Mouse (Mus musculus): ENCODE data around the gene Calm2. TPM values are rescaled to one million over a fixed set of nuclear protein-coding genes. Genes with fewer than 3 reads are reported as not detected.

Calm2 gene
- total and polyA plus RNA-seq, 3 experiments = 203 to 604 (median 546) TPM

DNA sequence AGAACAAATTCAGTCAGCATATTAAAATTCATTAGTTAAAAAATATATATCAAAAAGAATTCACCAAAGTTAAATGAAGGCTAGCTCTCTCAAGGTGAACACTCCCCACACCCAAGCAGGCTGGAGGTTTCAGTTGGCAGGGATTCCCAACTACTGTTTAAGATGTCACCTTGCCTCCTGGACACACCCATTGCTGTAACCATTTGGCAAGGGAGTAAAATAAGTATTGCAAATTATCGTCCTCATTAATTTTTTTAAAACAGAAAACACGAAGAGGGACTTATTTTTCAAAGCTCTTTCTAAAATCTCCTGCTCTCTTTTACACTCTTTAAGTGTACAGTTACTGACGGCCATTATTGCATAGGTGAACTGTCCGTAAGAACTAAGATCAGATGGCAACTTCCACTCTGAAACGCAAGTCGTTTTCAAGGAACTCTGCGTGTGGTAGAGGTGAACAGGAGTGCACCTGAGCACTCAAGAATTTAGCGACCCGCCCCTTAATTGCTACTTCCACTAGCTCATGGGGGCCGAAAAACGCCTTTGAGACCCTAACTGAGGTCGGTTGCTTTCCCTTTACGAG lies 1.3 kb downstream of the Calm2 start:
- Histone ChIP-seq H3K79me2 (replicated peaks; ENCODE audit: control insufficient read depth, extremely low read depth, insufficient read depth, poor library complexity, severe bottlenecking) (peaks cover 54% of the 10 kb centered on the region), H3K4me3 (replicated peaks in 1 of 3; ENCODE audit: low read depth in 2 of 3, low read length in 2 of 3, poor library complexity in 1 of 3) (peak overlapping the region; percentile 71 to 85 (median 85)), H3K4me1 (ENCODE audit: control insufficient read depth in 1 of 2, insufficient read depth in 2 of 2) (peaks cover 3 to 41% of the 10 kb centered on the region in 2 experiments; a peak in 3 of 4 replicates), H3K27me3 (replicated peaks) (no peaks in the 10 kb centered on the region), H3K36me3 (replicated peaks in 1 of 2; ENCODE audit: control insufficient read depth in 1 of 2, insufficient read depth in 1 of 2, low read length in 1 of 2) (peaks cover 8 to 23% of the 10 kb centered on the region in 2 experiments), H3K4me2 (ENCODE audit: insufficient read depth, low read depth, poor library complexity, severe bottlenecking) (peak overlapping the region; percentile 95), H3K9ac (ENCODE audit: insufficient read depth, low read depth) (peak overlapping the region; percentile 99), H3K27ac (ENCODE audit: insufficient read depth, low read depth) (no peak overlapping the region), H3K9me3 (replicated peaks; ENCODE audit: low read length) (no peaks in the 10 kb centered on the region)
- DNase-seq (ENCODE audit: extremely low read depth) = no peak
- TF ChIP-seq E2F4 (IDR thresholded peaks at IDR 0.05; ENCODE audit: insufficient replicate concordance, low read depth, low read length) = no peak
- TF ChIP-seq NRF1 (IDR thresholded peaks at IDR 0.05; ENCODE audit: low read depth, low read length) = no peak
- TF ChIP-seq RAD21 (IDR thresholded peaks at IDR 0.05; ENCODE audit: low read depth, low read length) = no peak
- TF ChIP-seq MXI1 (IDR thresholded peaks at IDR 0.05; ENCODE audit: low read depth, low read length) = no peak; the same call in 1 of the 2 replicates
- TF ChIP-seq MYC (IDR thresholded peaks at IDR 0.05; ENCODE audit: low read depth, low read length) = no peak
- no peak for TF ChIP-seq USF2 (conservative IDR thresholded peaks at IDR 0.05; ENCODE audit: low read depth, low read length)
- no peak for TF ChIP-seq ETS1 (conservative IDR thresholded peaks at IDR 0.05; ENCODE audit: low read depth, low read length)
- no peak for TF ChIP-seq EP300 (IDR thresholded peaks at IDR 0.05; ENCODE audit: low read length)
- TF ChIP-seq KAT2A (IDR thresholded peaks at IDR 0.05; ENCODE audit: insufficient replicate concordance, low read length) = no peak
- TF ChIP-seq MAFK (IDR thresholded peaks at IDR 0.05; ENCODE audit: insufficient replicate concordance, low read length) = no peak
- TF ChIP-seq BHLHE40 (IDR thresholded peaks at IDR 0.05; ENCODE audit: low read depth, low read length) = no peak
- TF ChIP-seq CTCF (conservative IDR thresholded peaks at IDR 0.05 in 1 of 2, IDR thresholded peaks at IDR 0.05 in 1 of 2; ENCODE audit: low read depth in 2 of 2, low read length in 2 of 2) = no peak
- no peak for TF ChIP-seq RCOR1 (conservative IDR thresholded peaks at IDR 0.05; ENCODE audit: low read depth, low read length)
- TF ChIP-seq ELF1 (IDR thresholded peaks at IDR 0.05; ENCODE audit: low read depth, low read length) = no peak
- TF ChIP-seq ZKSCAN1 (IDR thresholded peaks at IDR 0.05; ENCODE audit: borderline replicate concordance, low read depth, low read length) = no peak
- no peak for TF ChIP-seq ZNF384 (IDR thresholded peaks at IDR 0.05; ENCODE audit: low read depth, low read length)
- TF ChIP-seq ZMIZ1 (IDR thresholded peaks at IDR 0.05; ENCODE audit: low read depth, low read length) = no peak
- TF ChIP-seq MAZ (IDR thresholded peaks at IDR 0.05; ENCODE audit: low read depth, low read length) = no peak
- TF ChIP-seq TCF12 (IDR thresholded peaks at IDR 0.05; ENCODE audit: low read depth, low read length) = no peak
- TF ChIP-seq CHD1 (IDR thresholded peaks at IDR 0.05; ENCODE audit: low read depth, low read length) = no peak
- in situ Hi-C loops (cut with MboI; ENCODE audit: low pct_ligation_motif_present, low pct_unique_long_range_greater_than_20kb, low sequenced_read_pairs) (no loop called here), dilution Hi-C loops (cut with MboI; ENCODE audit: extremely low pct_ligation_motif_present, extremely low pct_unique_long_range_greater_than_20kb, low sequenced_read_pairs) (no loop called here)

DNA sequence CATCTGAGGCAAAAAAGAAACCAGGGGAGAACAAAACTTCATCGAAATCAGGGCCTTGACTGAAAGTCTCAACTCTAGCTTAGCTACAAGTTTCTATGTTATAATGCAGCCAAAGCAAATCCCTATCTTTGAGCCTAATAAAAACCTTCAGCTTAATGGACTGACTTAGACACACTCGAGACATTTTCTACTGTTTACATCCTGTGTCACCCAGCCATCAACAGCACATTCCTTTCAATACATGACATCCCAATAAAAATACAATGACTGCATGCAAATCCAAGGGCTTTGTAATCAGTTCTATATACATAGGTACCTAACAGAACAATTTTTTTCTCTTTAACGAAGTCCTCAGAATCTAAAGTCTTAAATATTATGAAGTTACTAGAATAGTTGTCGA lies 2.0 kb downstream of the Calm2 start:
- Histone ChIP-seq H3K9me3 (replicated peaks; ENCODE audit: low read length) (no peaks in the 10 kb centered on the region), H3K4me3 (replicated peaks in 1 of 3; ENCODE audit: low read depth in 2 of 3, low read length in 2 of 3, poor library complexity in 1 of 3) (peak overlapping the region; percentile 24 to 85 (median 71)), H3K79me2 (replicated peaks; ENCODE audit: control insufficient read depth, extremely low read depth, insufficient read depth, poor library complexity, severe bottlenecking) (peaks cover 60% of the 10 kb centered on the region), H3K36me3 (replicated peaks in 1 of 2; ENCODE audit: control insufficient read depth in 1 of 2, insufficient read depth in 1 of 2, low read length in 1 of 2) (peaks cover 10 to 27% of the 10 kb centered on the region in 2 experiments), H3K27ac (ENCODE audit: insufficient read depth, low read depth) (no peak overlapping the region), H3K4me2 (ENCODE audit: insufficient read depth, low read depth, poor library complexity, severe bottlenecking) (peak overlapping the region; percentile 95), H3K9ac (ENCODE audit: insufficient read depth, low read depth) (peak overlapping the region; percentile 60), H3K27me3 (replicated peaks) (no peaks in the 10 kb centered on the region), H3K4me1 (ENCODE audit: control insufficient read depth in 1 of 2, insufficient read depth in 2 of 2) (peaks cover 3 to 41% of the 10 kb centered on the region in 2 experiments; a peak in 3 of 4 replicates)
- no peak for TF ChIP-seq TBP (conservative IDR thresholded peaks at IDR 0.05; ENCODE audit: low read depth, low read length)
- TF ChIP-seq SIN3A (IDR thresholded peaks at IDR 0.05; ENCODE audit: low read length) = 0 out of 2 replicates have a peak, but pooled peaks have one; percentile 23
- no peak for TF ChIP-seq USF1 (IDR thresholded peaks at IDR 0.05; ENCODE audit: low read depth, low read length)
- TF ChIP-seq ZMIZ1 (IDR thresholded peaks at IDR 0.05; ENCODE audit: low read depth, low read length) = no peak
- no peak for TF ChIP-seq POLR2AphosphoS2 (IDR thresholded peaks at IDR 0.05; ENCODE audit: low read depth, low read length)
- in situ Hi-C loops (cut with MboI; ENCODE audit: low pct_ligation_motif_present, low pct_unique_long_range_greater_than_20kb, low sequenced_read_pairs) (no loop called here), dilution Hi-C loops (cut with MboI; ENCODE audit: extremely low pct_ligation_motif_present, extremely low pct_unique_long_range_greater_than_20kb, low sequenced_read_pairs) (no loop called here)
- no peak for DNase-seq (ENCODE audit: extremely low read depth)
